Mouse (Mus musculus): ENCODE results near the gene Cd40. TPM values are rescaled to one million over a fixed set of nuclear protein-coding genes. Genes with fewer than 3 reads are reported as not detected.

The Cd40 gene
- polyA plus RNA-seq, 1 experiment from 2014 or later, result 7.8 TPM

- Histone ChIP-seq H3K4me1 (ENCODE audit: control insufficient read depth, insufficient read depth, low read length) (peaks cover 6% of the 10 kb centered on the region; the same call in 1 of the 2 replicates), H3K9me3 (replicated peaks; ENCODE audit: control insufficient read depth, low read length) (no peaks in the 10 kb centered on the region), H3K4me2 (ENCODE audit: low read depth, low read length) (no peak overlapping the region), H3K36me3 (ENCODE audit: control insufficient read depth, insufficient read depth) (no peaks in the 10 kb centered on the region), H3K4me3 (ENCODE audit: low read length) (no peak overlapping the region), H3K9ac (ENCODE audit: low read length) (no peak overlapping the region), H3K27ac (ENCODE audit: low read length) (no peak overlapping the region), H3K27me3 (ENCODE audit: control insufficient read depth, insufficient read depth, low read length) (peaks cover 10% of the 10 kb centered on the region)
- ATAC-seq (replicated peaks; ENCODE audit: extremely low read depth, insufficient read depth, low FRiP score), result no peak
- 65% methylated on average over 18 of the region's 18 CpGs for WGBS
Measured at GRCm38 (mm10) chr2:165050826-165051548, 4.4 kb upstream of the Cd40 start.

GRCm38 (mm10) chr2:165051566-165051965 is 3.9 kb upstream of the Cd40 start:
- Histone ChIP-seq H3K36me3 (ENCODE audit: control insufficient read depth, insufficient read depth) (no peaks in the 10 kb centered on the region), H3K27me3 (ENCODE audit: control insufficient read depth, insufficient read depth, low read length) (peaks cover 10% of the 10 kb centered on the region), H3K4me1 (ENCODE audit: control insufficient read depth, insufficient read depth, low read length) (peaks cover 6% of the 10 kb centered on the region; the same call in 1 of the 2 replicates), H3K4me2 (ENCODE audit: low read depth, low read length) (no peak overlapping the region), H3K9ac (ENCODE audit: low read length) (no peak overlapping the region), H3K9me3 (replicated peaks; ENCODE audit: control insufficient read depth, low read length) (no peaks in the 10 kb centered on the region), H3K27ac (ENCODE audit: low read length) (no peak overlapping the region), H3K4me3 (ENCODE audit: low read length) (no peak overlapping the region)
- 28% methylated on average over 11 of the region's 11 CpGs for WGBS
- ATAC-seq (replicated peaks; ENCODE audit: extremely low read depth, insufficient read depth, low FRiP score), result no peak

GRCm38 (mm10) chr2:165055905-165056304 is 478 bp downstream of the Cd40 start:
- H3K9ac ChIP-seq (ENCODE audit: low read length), result peak overlapping the region; percentile 23; the same call in 1 of the 2 replicates
- ATAC-seq (replicated peaks; ENCODE audit: extremely low read depth, insufficient read depth, low FRiP score), result peak; percentile 62
- peaks cover 6% of the 10 kb centered on the region; the same call in 1 of the 2 replicates for H3K4me1 ChIP-seq (ENCODE audit: control insufficient read depth, insufficient read depth, low read length)

GRCm38 (mm10) chr2:165056377-165057085 is 1.1 kb downstream of the Cd40 start:
- Histone ChIP-seq H3K4me2 (ENCODE audit: low read depth, low read length) (peak overlapping the region; percentile 62; the same call in 1 of the 2 replicates), H3K27ac (ENCODE audit: low read length) (no peak overlapping the region), H3K36me3 (ENCODE audit: control insufficient read depth, insufficient read depth) (no peaks in the 10 kb centered on the region), H3K9ac (ENCODE audit: low read length) (no peak overlapping the region), H3K27me3 (ENCODE audit: control insufficient read depth, insufficient read depth, low read length) (peaks cover 7% of the 10 kb centered on the region; the same call in 1 of the 2 replicates), H3K4me3 (ENCODE audit: low read length) (peak overlapping the region; percentile 46), H3K9me3 (replicated peaks; ENCODE audit: control insufficient read depth, low read length) (no peaks in the 10 kb centered on the region), H3K4me1 (ENCODE audit: control insufficient read depth, insufficient read depth, low read length) (peaks cover 6% of the 10 kb centered on the region; the same call in 1 of the 2 replicates)
- 65% methylated on average over 14 of the region's 14 CpGs for WGBS
- no peak for ATAC-seq (replicated peaks; ENCODE audit: extremely low read depth, insufficient read depth, low FRiP score)

More at GRCm38 (mm10) chr2:165055905-165056304, 478 bp downstream of the Cd40 start:
- Histone ChIP-seq H3K36me3 (ENCODE audit: control insufficient read depth, insufficient read depth) (no peaks in the 10 kb centered on the region), H3K9me3 (replicated peaks; ENCODE audit: control insufficient read depth, low read length) (no peaks in the 10 kb centered on the region), H3K4me3 (ENCODE audit: low read length) (peak overlapping the region; percentile 46), H3K27ac (ENCODE audit: low read length) (no peak overlapping the region), H3K27me3 (ENCODE audit: control insufficient read depth, insufficient read depth, low read length) (peaks cover 7% of the 10 kb centered on the region; the same call in 1 of the 2 replicates), H3K4me2 (ENCODE audit: low read depth, low read length) (peak overlapping the region; percentile 62)
- 2% methylated on average over 7 of the region's 7 CpGs for WGBS

- no peak overlapping the region for H3K4me2 ChIP-seq (ENCODE audit: low read depth, low read length)
- 89% methylated on average over 4 of the region's 4 CpGs for WGBS
- no peaks in the 10 kb centered on the region for H3K9me3 ChIP-seq (replicated peaks; ENCODE audit: control insufficient read depth, low read length)
Measured at GRCm38 (mm10) chr2:165059961-165060360, 4.5 kb downstream of the Cd40 start.

GRCm38 (mm10) chr2:165061638-165062433 is 6.4 kb downstream of the Cd40 start:
- 64% methylated on average over 16 of the region's 16 CpGs for WGBS
- ATAC-seq (replicated peaks; ENCODE audit: extremely low read depth, insufficient read depth, low FRiP score), result no peak
- H3K9ac ChIP-seq (ENCODE audit: low read length), result no peak overlapping the region
- no peaks in the 10 kb centered on the region for H3K27me3 ChIP-seq (ENCODE audit: control insufficient read depth, insufficient read depth, low read length)
- H3K4me2 ChIP-seq (ENCODE audit: low read depth, low read length), result no peak overlapping the region
- no peaks in the 10 kb centered on the region for H3K9me3 ChIP-seq (replicated peaks; ENCODE audit: control insufficient read depth, low read length)
- H3K27ac ChIP-seq (ENCODE audit: low read length), result no peak overlapping the region
- H3K4me3 ChIP-seq (ENCODE audit: low read length), result no peak overlapping the region
- H3K36me3 ChIP-seq (ENCODE audit: control insufficient read depth, insufficient read depth), result no peaks in the 10 kb centered on the region
- no peaks in the 10 kb centered on the region for H3K4me1 ChIP-seq (ENCODE audit: control insufficient read depth, insufficient read depth, low read length)

More at GRCm38 (mm10) chr2:165059961-165060360, 4.5 kb downstream of the Cd40 start:
- Histone ChIP-seq H3K4me1 (ENCODE audit: control insufficient read depth, insufficient read depth, low read length) (peaks cover 6% of the 10 kb centered on the region; the same call in 1 of the 2 replicates), H3K27me3 (ENCODE audit: control insufficient read depth, insufficient read depth, low read length) (peaks cover 2% of the 10 kb centered on the region; the same call in 1 of the 2 replicates), H3K9ac (ENCODE audit: low read length) (no peak overlapping the region), H3K27ac (ENCODE audit: low read length) (no peak overlapping the region), H3K36me3 (ENCODE audit: control insufficient read depth, insufficient read depth) (no peaks in the 10 kb centered on the region), H3K4me3 (ENCODE audit: low read length) (no peak overlapping the region)
- ATAC-seq (replicated peaks; ENCODE audit: extremely low read depth, insufficient read depth, low FRiP score), result no peak

GRCm38 (mm10) chr2:165064489-165064888 is 9.1 kb downstream of the Cd40 start:
- Histone ChIP-seq H3K36me3 (ENCODE audit: control insufficient read depth, insufficient read depth) (no peaks in the 10 kb centered on the region), H3K9me3 (replicated peaks; ENCODE audit: control insufficient read depth, low read length) (no peaks in the 10 kb centered on the region), H3K27me3 (ENCODE audit: control insufficient read depth, insufficient read depth, low read length) (no peaks in the 10 kb centered on the region), H3K4me1 (ENCODE audit: control insufficient read depth, insufficient read depth, low read length) (no peaks in the 10 kb centered on the region), H3K4me3 (ENCODE audit: low read length) (no peak overlapping the region), H3K4me2 (ENCODE audit: low read depth, low read length) (no peak overlapping the region), H3K27ac (ENCODE audit: low read length) (no peak overlapping the region), H3K9ac (ENCODE audit: low read length) (no peak overlapping the region)
- ATAC-seq (replicated peaks; ENCODE audit: extremely low read depth, insufficient read depth, low FRiP score), result no peak
- 44% methylated on average over 7 of the region's 7 CpGs for WGBS

- Histone ChIP-seq H3K36me3 (ENCODE audit: control insufficient read depth, insufficient read depth) (no peaks in the 10 kb centered on the region), H3K27me3 (ENCODE audit: control insufficient read depth, insufficient read depth, low read length) (peaks cover 24% of the 10 kb centered on the region), H3K4me3 (ENCODE audit: low read length) (no peak overlapping the region), H3K27ac (ENCODE audit: low read length) (no peak overlapping the region), H3K4me2 (ENCODE audit: low read depth, low read length) (no peak overlapping the region), H3K9me3 (replicated peaks; ENCODE audit: control insufficient read depth, low read length) (no peaks in the 10 kb centered on the region), H3K9ac (ENCODE audit: low read length) (no peak overlapping the region), H3K4me1 (ENCODE audit: control insufficient read depth, insufficient read depth, low read length) (no peaks in the 10 kb centered on the region)
- 74% methylated on average over 2 of the region's 2 CpGs for WGBS
- ATAC-seq (replicated peaks; ENCODE audit: extremely low read depth, insufficient read depth, low FRiP score), result no peak
Measured at GRCm38 (mm10) chr2:165068806-165069205, 13.4 kb downstream of the Cd40 start.

Data from heart, embryonic 16.5 days (tissue).